ENCODE assay signal across 10 mouse cellular contexts in the genomic region with DNA sequence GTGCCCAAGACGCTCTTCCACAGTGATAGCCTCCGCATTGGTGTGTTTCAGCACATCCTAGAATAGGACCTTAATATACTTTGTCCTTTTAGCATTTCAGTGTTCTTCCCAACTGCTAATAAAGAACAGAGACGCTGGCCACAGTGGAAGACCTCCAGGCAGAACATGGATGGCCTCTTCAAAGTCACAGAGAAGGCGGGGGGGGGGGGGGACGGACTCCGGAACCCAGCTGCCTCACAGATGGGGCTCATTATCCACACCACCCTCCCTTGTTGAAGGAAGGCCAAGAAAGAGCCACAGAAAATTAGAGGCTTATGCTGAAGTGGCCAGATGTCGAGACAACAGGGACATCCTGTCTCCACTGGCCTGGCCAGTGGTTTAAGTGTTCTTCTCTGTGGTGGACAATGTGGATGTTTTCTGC.
DNase-seq lines count a peak whose midpoint lies in the region; ATAC-seq lines count a peak whose summit lies in the region.
"Had no signal": no experiment of that assay in that cellular context is flagged by ENCODE, and none has a peak within 500 bp of the region (broad histone marks: within the 10 kb centered on the region; RNA-seq: fewer than 3 reads in every experiment).

No protein-coding gene starts in this region.

- DNase-seq in heart, postnatal 4 days: peak; percentile 6
- no peak for DNase-seq in heart, postnatal 25 days (ENCODE audit: low spot score)
- peak; percentile 56 for DNase-seq in embryo, embryonic 10.5 days (ENCODE audit: low spot score)
- DNase-seq in lung, postnatal 10 days: peak; percentile 86
- no peak for DNase-seq in adrenal gland, postnatal 36 days
- DNase-seq in spleen, postnatal 36 days (ENCODE audit: low spot score in 2 of 2): no peak
- DNase-seq in spleen, adult 18-20 months: no peak

- H3K27me3 ChIP-seq in intestine, embryonic 16.5 days (replicated peaks; ENCODE audit: control insufficient read depth, insufficient read depth, low read length): no peaks in the 10 kb centered on the region
- H3K27me3 ChIP-seq: megakaryocyte, embryonic 14.5 days had no signal

- 68% methylated on average over 7 of the region's 7 CpGs for WGBS in intestine, embryonic 16.5 days

- H3K27ac ChIP-seq in intestine, embryonic 16.5 days (ENCODE audit: low read length): no peak overlapping the region

- no peaks in the 10 kb centered on the region for H3K9me3 ChIP-seq in intestine, embryonic 16.5 days (ENCODE audit: control insufficient read depth, low read length)
- H3K9me3 ChIP-seq: megakaryocyte, embryonic 14.5 days had no signal

- intact Hi-C loops in heart, postnatal 25 days (cut with DNase I): no loop called here

- no peaks in the 10 kb centered on the region for H3K36me3 ChIP-seq in intestine, embryonic 16.5 days (ENCODE audit: control insufficient read depth, insufficient read depth, low read length)

- peak; percentile 46; the same call in 1 of the 2 replicates for ATAC-seq in intestine, embryonic 16.5 days
- ATAC-seq: inflammation-experienced regulatory T-cells, adult 6 months had no signal

- no peaks in the 10 kb centered on the region for H3K4me1 ChIP-seq in intestine, embryonic 16.5 days (ENCODE audit: control insufficient read depth, insufficient read depth, low read length)
- H3K4me1 ChIP-seq: megakaryocyte, embryonic 14.5 days had no signal

- H3K4me2 ChIP-seq in intestine, embryonic 16.5 days (ENCODE audit: low read depth, low read length): no peak overlapping the region

- no peak overlapping the region for H3K9ac ChIP-seq in intestine, embryonic 16.5 days (ENCODE audit: low read depth, low read length)

- H3K4me3 ChIP-seq in intestine, embryonic 16.5 days (ENCODE audit: low read length): no peak overlapping the region
- H3K4me3 ChIP-seq: megakaryocyte, embryonic 14.5 days had no signal

Comparison
In these comparisons a context has a peak if more than half of its experiments do, and no peak if none do; other contexts are left out.
1. DNase-seq: peak in heart, postnatal 4 days (single experiment), embryo, embryonic 10.5 days (single experiment) and lung, postnatal 10 days (single experiment); none in heart, postnatal 25 days (single experiment), adrenal gland, postnatal 36 days (0 of 2), spleen, postnatal 36 days (0 of 2) and spleen, adult 18-20 months (0 of 2).